25 mouse cellular contexts compared by ENCODE assay signal in the genomic region with DNA sequence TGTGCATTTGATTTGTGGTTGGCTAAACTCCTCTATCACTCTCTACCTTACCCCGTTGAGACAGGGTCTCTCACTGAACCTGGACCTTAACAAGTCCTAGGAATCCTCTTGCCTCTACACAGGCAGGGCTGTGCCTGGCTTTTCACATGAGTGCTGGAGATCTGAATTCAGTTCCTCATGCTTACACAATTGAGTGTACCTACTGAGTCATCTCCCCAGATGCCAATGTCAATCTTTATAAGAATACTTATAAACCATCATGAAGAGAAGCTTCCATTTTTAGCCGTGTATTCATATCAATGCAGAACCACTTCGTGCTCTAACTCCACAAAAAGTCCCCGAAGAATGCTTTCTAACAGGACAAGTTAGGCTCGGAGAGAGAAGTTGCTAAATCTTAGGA.
A peak's percentile ranks its signal among the peaks of the same experiment; 100 is the strongest.
DNase-seq lines count a peak whose midpoint lies in the region; ATAC-seq lines count a peak whose summit lies in the region.
"Had no signal": no experiment of that assay in that cellular context is flagged by ENCODE, and none has a peak within 500 bp of the region (broad histone marks: within the 10 kb centered on the region; RNA-seq: fewer than 3 reads in every experiment).

No protein-coding gene starts in this region.

- no peaks in the 10 kb centered on the region for H3K27me3 ChIP-seq in forebrain, embryonic 15.5 days
- H3K27me3 ChIP-seq: CH12.LX; embryonic facial prominence, embryonic 13.5 days; embryonic facial prominence, embryonic 15.5 days; forebrain, embryonic 12.5 days had no signal

- no peak for ATAC-seq in forebrain, embryonic 15.5 days (replicated peaks)
- no peak for ATAC-seq in frontal cortex, adult (ENCODE audit: low TSS enrichment)
- ATAC-seq: CD4-positive, CD25-positive, alpha-beta regulatory T cell, adult 4 months; forebrain, embryonic 14.5 days; forebrain, postnatal 0 days had no signal

- no peaks in the 10 kb centered on the region for H3K9me3 ChIP-seq in forebrain, embryonic 15.5 days
- H3K9me3 ChIP-seq: embryonic facial prominence, embryonic 13.5 days; embryonic facial prominence, embryonic 15.5 days; forebrain, embryonic 10.5 days; forebrain, embryonic 12.5 days; G1E had no signal

- no peaks in the 10 kb centered on the region for H3K36me3 ChIP-seq in forebrain, embryonic 15.5 days
- H3K36me3 ChIP-seq: embryonic facial prominence, embryonic 13.5 days; embryonic facial prominence, embryonic 15.5 days; forebrain, embryonic 10.5 days; forebrain, embryonic 12.5 days; G1E had no signal

- H3K27ac ChIP-seq in forebrain, embryonic 15.5 days (replicated peaks): no peak overlapping the region
- H3K27ac ChIP-seq: embryonic facial prominence, embryonic 13.5 days; embryonic facial prominence, embryonic 15.5 days; forebrain, embryonic 10.5 days; forebrain, embryonic 12.5 days had no signal

- 0 out of 2 replicates have a peak, but pooled peaks cover 2% of the 10 kb centered on the region for H3K4me1 ChIP-seq in forebrain, embryonic 15.5 days
- H3K4me1 ChIP-seq: embryonic facial prominence, embryonic 13.5 days; embryonic facial prominence, embryonic 15.5 days; forebrain, embryonic 10.5 days had no signal

- H3K4me2 ChIP-seq in forebrain, embryonic 15.5 days (replicated peaks): no peak overlapping the region
- H3K4me2 ChIP-seq: embryonic facial prominence, embryonic 13.5 days; embryonic facial prominence, embryonic 15.5 days; forebrain, embryonic 12.5 days had no signal

- intact Hi-C loops in heart, postnatal 25 days (cut with DNase I): no loop called here

- H3K4me3 ChIP-seq in forebrain, embryonic 15.5 days: no peak overlapping the region
- H3K4me3 ChIP-seq: embryonic facial prominence, embryonic 13.5 days; embryonic facial prominence, embryonic 15.5 days; erythroblast, embryonic 14.5 days; forebrain, embryonic 10.5 days; forebrain, embryonic 12.5 days had no signal

- H3K9ac ChIP-seq in forebrain, embryonic 15.5 days (replicated peaks): no peak overlapping the region
- H3K9ac ChIP-seq: embryonic facial prominence, embryonic 13.5 days; embryonic facial prominence, embryonic 15.5 days; forebrain, embryonic 12.5 days; forebrain, postnatal 0 days had no signal

- peak; percentile 19 for DNase-seq in heart, adult 11 months
- no peak for DNase-seq in heart, postnatal 25 days (ENCODE audit: low spot score)
- peak; percentile 76 for DNase-seq in NIH3T3 (ENCODE audit: low read depth)
- DNase-seq: adrenal gland, adult 2 months; adrenal gland, postnatal 10 days; adrenal gland, postnatal 25 days; cerebellum, adult 11 months; cerebellum, adult 18-20 months; cerebellum, adult 8-10 months; cerebellum, adult 9-11 months; cerebellum, postnatal 14 days; cerebellum, postnatal 36 days; embryo, embryonic 11 days; forebrain, postnatal 0 days had no signal

- WGBS in forebrain, embryonic 15.5 days: 90% methylated on average over 5 of the region's 5 CpGs
